Mouse (Mus musculus) CH12.LX (cell line): ENCODE measurements around the gene Mb. TPM values are rescaled to one million over a fixed set of nuclear protein-coding genes. Genes with fewer than 3 reads are reported as not detected.

Experiments used
- DNase-seq: peaks from one replicate; pipeline ENCODE4 v3.0.0-alpha.2; 2013; ENCODE audit errors: extremely low read depth
- H3K27ac ChIP-seq: 2 replicates; pipeline ENCODE4 v1.5.1; 2012; ENCODE audit warnings: low read depth, mild to moderate bottlenecking, control low read depth, moderate library complexity; ENCODE audit not compliant: insufficient read depth
- H3K27me3 ChIP-seq: replicated peaks from 2 replicates; pipeline ENCODE3; 2012; ENCODE audit warnings: inconsistent platforms
- H3K36me3 ChIP-seq, 2 experiments: replicated peaks in 1 of 2; 2 replicates each; pipeline versions ENCODE3 to v1.6.1; 2012; ENCODE audit warnings: inconsistent platforms in 1 of 2, low read length in 1 of 2, mild to moderate bottlenecking in 1 of 2, mixed read lengths in 1 of 2, moderate library complexity in 1 of 2; ENCODE audit not compliant: control insufficient read depth in 1 of 2, insufficient read depth in 1 of 2
- H3K4me1 ChIP-seq, 2 experiments: 2 replicates each; pipeline ENCODE4 v1.6.1; 2012; ENCODE audit warnings: inconsistent platforms in 1 of 2, moderate library complexity in 1 of 2; ENCODE audit not compliant: insufficient read depth in 2 of 2, control insufficient read depth in 1 of 2
- H3K4me2 ChIP-seq: 2 replicates; pipeline ENCODE4 v1.6.1; 2012; ENCODE audit warnings: low read depth, mild to moderate bottlenecking, control low read depth; ENCODE audit not compliant: poor library complexity, insufficient read depth, severe bottlenecking
- H3K4me3 ChIP-seq, 3 experiments: fragments of 150-350 bp in 1 of 3; sonication (generic) in 1 of 3; replicated peaks in 1 of 3; 2 replicates each; pipeline versions ENCODE3 to v1.5.1; 2011 to 2012; ENCODE audit warnings: low read depth in 2 of 3, low read length in 2 of 3, mild to moderate bottlenecking in 2 of 3, moderate library complexity in 2 of 3, control low read depth in 1 of 3, improper control_type of control experiment in 1 of 3, inconsistent platforms in 1 of 3, mixed read lengths in 1 of 3; ENCODE audit not compliant: poor library complexity in 1 of 3
- H3K79me2 ChIP-seq: replicated peaks from 2 replicates; pipeline ENCODE4 v1.6.1; 2012; ENCODE audit warnings: mild to moderate bottlenecking, moderate library complexity; ENCODE audit not compliant: control insufficient read depth, poor library complexity, insufficient read depth, severe bottlenecking; ENCODE audit errors: extremely low read depth
- H3K9ac ChIP-seq: 2 replicates; pipeline ENCODE4 v1.6.1; 2012; ENCODE audit warnings: low read depth, mild to moderate bottlenecking, control low read depth, moderate library complexity; ENCODE audit not compliant: insufficient read depth
- H3K9me3 ChIP-seq: replicated peaks from 2 replicates; pipeline ENCODE3; 2012; ENCODE audit warnings: low read length, inconsistent platforms, mixed read lengths
- BHLHE40 ChIP-seq: IDR thresholded peaks from 2 replicates; pipeline ENCODE4 v1.6.1; 2011; ENCODE audit warnings: mild to moderate bottlenecking, low read depth, low read length, improper control_type of control experiment
- CHD2 ChIP-seq: IDR thresholded peaks from 2 replicates; pipeline ENCODE4 v1.6.1; 2011; ENCODE audit warnings: low read length, improper control_type of control experiment
- CTCF ChIP-seq, 2 experiments: IDR thresholded peaks in 1 of 2; conservative IDR thresholded peaks in 1 of 2; 2 replicates each; pipeline ENCODE4 v1.5.1; 2011 to 2012; ENCODE audit warnings: low read depth in 2 of 2, low read length in 2 of 2, improper control_type of control experiment in 1 of 2, inconsistent platforms in 1 of 2, mild to moderate bottlenecking in 1 of 2, moderate library complexity in 1 of 2
- EP300 ChIP-seq: IDR thresholded peaks from 2 replicates; pipeline ENCODE4 v1.6.1; 2011; ENCODE audit warnings: low read length, improper control_type of control experiment
- ETS1 ChIP-seq: conservative IDR thresholded peaks from 2 replicates; pipeline ENCODE4 v1.6.1; 2012; ENCODE audit warnings: low read depth, mild to moderate bottlenecking, inconsistent platforms, low read length, improper control_type of control experiment, moderate library complexity
- GABPA ChIP-seq: IDR thresholded peaks from 2 replicates; pipeline ENCODE4 v1.6.1; 2012; ENCODE audit warnings: low read depth, low read length, improper control_type of control experiment, inconsistent platforms; ENCODE audit not compliant: insufficient replicate concordance
- HCFC1 ChIP-seq: IDR thresholded peaks from 2 replicates; pipeline ENCODE4 v1.6.1; 2012; ENCODE audit warnings: low read depth, mild to moderate bottlenecking, inconsistent platforms, low read length, improper control_type of control experiment
- JUN ChIP-seq: IDR thresholded peaks from 2 replicates; pipeline ENCODE4 v1.6.1; 2011; ENCODE audit warnings: low read depth, mild to moderate bottlenecking, low read length, improper control_type of control experiment, moderate library complexity; ENCODE audit not compliant: insufficient read depth
- JUND ChIP-seq: conservative IDR thresholded peaks from 2 replicates; pipeline ENCODE4 v1.6.1; 2011; ENCODE audit warnings: low read depth, low read length, improper control_type of control experiment
- MAX ChIP-seq: IDR thresholded peaks from 2 replicates; pipeline ENCODE4 v1.6.1; 2011; ENCODE audit warnings: low read length, improper control_type of control experiment
- MAZ ChIP-seq: IDR thresholded peaks from 2 replicates; pipeline ENCODE4 v1.6.1; 2012; ENCODE audit warnings: low read depth, mild to moderate bottlenecking, inconsistent platforms, low read length, improper control_type of control experiment, moderate library complexity
- MEF2A ChIP-seq: IDR thresholded peaks from 2 replicates; pipeline ENCODE4 v1.6.1; 2014; ENCODE audit warnings: low read depth, mild to moderate bottlenecking, inconsistent platforms, low read length, improper control_type of control experiment, borderline replicate concordance
- MXI1 ChIP-seq: IDR thresholded peaks from 2 replicates; pipeline ENCODE4 v1.6.1; 2011; ENCODE audit warnings: mild to moderate bottlenecking, low read depth, low read length, improper control_type of control experiment
- NELFE ChIP-seq: IDR thresholded peaks from 2 replicates; pipeline ENCODE4 v1.6.1; 2011; ENCODE audit warnings: low read depth, low read length, improper control_type of control experiment
- NRF1 ChIP-seq: IDR thresholded peaks from 2 replicates; pipeline ENCODE4 v1.6.1; 2014; ENCODE audit warnings: low read depth, mild to moderate bottlenecking, inconsistent platforms, low read length, improper control_type of control experiment, moderate library complexity
- PAX5 ChIP-seq: IDR thresholded peaks from 2 replicates; pipeline ENCODE4 v1.6.1; 2012; ENCODE audit warnings: low read length, inconsistent platforms, mixed read lengths
- POLR2A ChIP-seq: IDR thresholded peaks from 2 replicates; pipeline ENCODE4 v1.6.1; 2011; ENCODE audit warnings: low read depth, mild to moderate bottlenecking, improper control_type of control experiment, low read length
- POLR2AphosphoS2 ChIP-seq: IDR thresholded peaks from 2 replicates; pipeline ENCODE4 v1.6.1; 2011; ENCODE audit warnings: low read depth, low read length, improper control_type of control experiment
- RAD21 ChIP-seq: IDR thresholded peaks from 2 replicates; pipeline ENCODE4 v1.6.1; 2011; ENCODE audit warnings: low read depth, mild to moderate bottlenecking, low read length, improper control_type of control experiment, moderate library complexity
- SIN3A ChIP-seq: IDR thresholded peaks from 2 replicates; pipeline ENCODE4 v1.6.1; 2012; ENCODE audit warnings: low read length, improper control_type of control experiment, inconsistent platforms
- TCF12 ChIP-seq: IDR thresholded peaks from 2 replicates; pipeline ENCODE4 v1.6.1; 2014; ENCODE audit warnings: low read depth, mild to moderate bottlenecking, inconsistent platforms, low read length, improper control_type of control experiment
- ZC3H11A ChIP-seq: IDR thresholded peaks from 2 replicates; pipeline ENCODE4 v1.6.1; 2012; ENCODE audit warnings: low read depth, mild to moderate bottlenecking, inconsistent platforms, low read length, improper control_type of control experiment
- dilution Hi-C: fragments of 300-500 bp; cut with MboI; formaldehyde crosslinking; loops from 2 replicates; pipeline ENCODE4 v1.14.3; 2020; ENCODE audit warnings: low sequenced_read_pairs; ENCODE audit not compliant: extremely low pct_unique_long_range_greater_than_20kb, extremely low pct_ligation_motif_present
- in situ Hi-C: fragments of 300-500 bp; cut with MboI; formaldehyde crosslinking; loops from 3 replicates; pipeline ENCODE4 v1.14.3; 2019; ENCODE audit warnings: low sequenced_read_pairs, low pct_ligation_motif_present, low pct_unique_long_range_greater_than_20kb, mixed read lengths
- polyA plus RNA-seq: library from polyadenylated mRNA; unstranded; fragments of >175 nt; gene quantifications from 2 replicates; pipeline ENCODE4 v1.2.1, GENCODE M21; 2012; ENCODE audit warnings: low read depth; ENCODE audit not compliant: insufficient read length
- total RNA-seq, 2 experiments: library from RNA; depleted of rRNA; stranded (reverse); fragments of 300-350 nt in 1 of 2; fragments of >200 nt in 1 of 2; gene quantifications; 2 replicates each; pipeline ENCODE4 v1.2.3; 2012 to 2014

Gene Mb
- total and polyA plus RNA-seq, 3 experiments: not detected

DNA sequence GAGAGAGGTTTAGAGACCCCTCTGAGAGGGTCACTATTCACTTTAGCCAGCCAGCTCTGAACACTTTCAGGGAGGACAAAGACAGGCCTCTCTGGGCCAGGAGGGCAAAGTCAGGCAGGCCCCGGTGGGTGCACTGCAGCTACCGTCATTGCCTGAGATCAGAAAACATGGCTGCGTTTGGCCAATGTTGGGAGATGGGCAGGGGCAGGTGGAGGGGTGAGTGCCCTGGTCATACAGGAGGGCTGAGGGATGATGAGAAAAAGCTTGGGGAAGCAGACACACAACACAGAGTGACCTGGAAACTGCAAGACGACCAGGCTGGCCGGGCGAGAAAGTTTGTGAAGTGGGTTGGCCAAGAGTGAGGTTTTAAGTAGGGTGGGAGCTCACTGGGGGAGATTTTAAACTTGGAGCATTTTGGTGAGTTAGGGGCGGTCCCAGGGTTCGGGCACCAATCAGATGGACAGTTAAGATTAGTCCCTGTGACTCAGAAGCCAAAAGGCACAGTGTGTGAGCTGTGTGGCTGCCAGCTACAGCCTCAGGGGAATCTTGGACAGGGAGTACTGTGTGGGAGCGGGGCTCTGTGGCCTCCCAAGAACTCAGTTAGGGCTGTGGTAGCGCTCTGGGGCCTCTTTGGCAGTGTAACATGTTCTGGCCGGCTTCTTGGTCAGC is 14.0 kb downstream of the Mb start:
- dilution Hi-C loops (no loop called here), in situ Hi-C loops (no loop called here)
- TF ChIP-seq NELFE: no peak
- no peak for TF ChIP-seq ETS1
- TF ChIP-seq BHLHE40: no peak
- no peak for TF ChIP-seq JUN
- TF ChIP-seq ZC3H11A: no peak
- no peak for TF ChIP-seq GABPA
- TF ChIP-seq HCFC1: no peak
- no peak for TF ChIP-seq MAX
- H3K4me2 ChIP-seq: no peak overlapping the region
- H3K9ac ChIP-seq: no peak overlapping the region
- H3K4me1 ChIP-seq: 0 out of 4 replicates have a peak, but pooled peaks cover 0 to 2% of the 10 kb centered on the region in 2 experiments
- no peaks in the 10 kb centered on the region for H3K79me2 ChIP-seq
- H3K4me3 ChIP-seq: no peak overlapping the region
- H3K36me3 ChIP-seq: no peaks in the 10 kb centered on the region
- no peak overlapping the region for H3K27ac ChIP-seq
- H3K27me3 ChIP-seq: peaks cover 83% of the 10 kb centered on the region
- H3K9me3 ChIP-seq: peaks cover 2% of the 10 kb centered on the region
- DNase-seq: no peak

DNA sequence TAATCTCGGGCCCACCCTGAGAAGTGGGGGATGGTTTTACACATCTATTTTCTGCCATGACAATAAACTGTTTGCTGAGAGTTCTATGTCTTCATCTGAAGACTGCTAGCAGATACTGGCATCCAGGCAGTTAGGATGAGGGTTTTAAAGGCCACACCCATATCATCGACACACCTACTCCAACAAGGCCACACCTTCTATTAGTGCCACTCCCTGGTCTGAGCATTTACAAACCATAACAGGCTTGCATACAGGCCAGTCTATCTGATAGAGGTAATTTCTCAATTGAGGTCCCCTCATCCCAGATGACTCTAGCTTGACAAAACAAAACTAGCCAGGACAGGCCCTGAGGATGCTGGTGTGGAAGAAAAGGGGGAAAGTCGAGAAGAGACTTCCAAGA is 14.8 kb downstream of the Mb start:
- Histone ChIP-seq H3K9me3 (no peaks in the 10 kb centered on the region), H3K4me3 (no peak overlapping the region), H3K79me2 (no peaks in the 10 kb centered on the region), H3K27me3 (peaks cover 86% of the 10 kb centered on the region), H3K4me2 (no peak overlapping the region), H3K36me3 (no peaks in the 10 kb centered on the region), H3K9ac (no peak overlapping the region), H3K27ac (no peak overlapping the region), H3K4me1 (0 out of 4 replicates have a peak, but pooled peaks cover 0 to 2% of the 10 kb centered on the region in 2 experiments)
- in situ Hi-C loops (no loop called here), dilution Hi-C loops (no loop called here)
- TF ChIP-seq BHLHE40 (no peak), CTCF (conservative IDR thresholded peaks at IDR 0.05 in 1 of 2, IDR thresholded peaks at IDR 0.05 in 1 of 2; ENCODE audit: low read depth in 2 of 2, low read length in 2 of 2) (no peak), CHD2 (no peak), MAX (no peak), ETS1 (no peak), MAZ (no peak), MXI1 (no peak), MEF2A (no peak), HCFC1 (no peak), JUN (no peak), SIN3A (no peak), NRF1 (no peak), RAD21 (no peak), JUND (no peak), POLR2AphosphoS2 (no peak), PAX5 (no peak), EP300 (no peak), POLR2A (no peak), TCF12 (no peak)
- no peak for DNase-seq
